Mouse (Mus musculus) olfactory bulb, adult 2 months (tissue): Measurements from ENCODE around the gene Adh4. TPM values are rescaled to one million over a fixed set of nuclear protein-coding genes. Genes with fewer than 3 reads are reported as not detected.

Source experiments
- H3K27ac ChIP-seq: fragments of 200-500 bp; 2 replicates; pipeline ENCODE4 v1.5.1; 2012; ENCODE audit warnings: low read depth, low read length; ENCODE audit not compliant: insufficient read depth
- H3K4me1 ChIP-seq: fragments of 200-500 bp; 2 replicates; pipeline ENCODE4 v1.6.1; 2012; ENCODE audit warnings: low read length; ENCODE audit not compliant: control insufficient read depth, insufficient read depth
- H3K4me3 ChIP-seq: fragments of 200-500 bp; 2 replicates; pipeline ENCODE4 v1.5.1; 2012; ENCODE audit warnings: mild to moderate bottlenecking, low read depth, low read length, moderate library complexity; ENCODE audit not compliant: insufficient read depth
- CTCF ChIP-seq: fragments of 200-500 bp; IDR thresholded peaks from 2 replicates; pipeline ENCODE4 v1.5.1; 2012; ENCODE audit warnings: low read depth, mild to moderate bottlenecking, low read length, moderate library complexity; ENCODE audit not compliant: insufficient read depth
- POLR2A ChIP-seq: fragments of 200-500 bp; IDR thresholded peaks from 2 replicates; pipeline ENCODE4 v1.6.1; 2012; ENCODE audit warnings: mild to moderate bottlenecking, low read depth, low read length, moderate library complexity; ENCODE audit not compliant: insufficient read depth
- WGBS: fragments of 180-500 bp; shearing (Covaris S2); methylation state at CpG from one replicate; pipeline ENCODE4 v1.1.7; 2018; 5-methylcytosine and 5-hydroxymethylcytosine counted together
- polyA plus RNA-seq: library from polyadenylated mRNA; stranded (reverse); fragments of >200 nt; gene quantifications from 2 replicates; pipeline ENCODE4 v1.2.4, GENCODE M21; 2012; ENCODE audit warnings: low replicate concordance; ENCODE audit not compliant: missing spikeins, insufficient read depth, insufficient read length

Adh4 gene
- polyA plus RNA-seq, 1 experiment, result not detected

DNA sequence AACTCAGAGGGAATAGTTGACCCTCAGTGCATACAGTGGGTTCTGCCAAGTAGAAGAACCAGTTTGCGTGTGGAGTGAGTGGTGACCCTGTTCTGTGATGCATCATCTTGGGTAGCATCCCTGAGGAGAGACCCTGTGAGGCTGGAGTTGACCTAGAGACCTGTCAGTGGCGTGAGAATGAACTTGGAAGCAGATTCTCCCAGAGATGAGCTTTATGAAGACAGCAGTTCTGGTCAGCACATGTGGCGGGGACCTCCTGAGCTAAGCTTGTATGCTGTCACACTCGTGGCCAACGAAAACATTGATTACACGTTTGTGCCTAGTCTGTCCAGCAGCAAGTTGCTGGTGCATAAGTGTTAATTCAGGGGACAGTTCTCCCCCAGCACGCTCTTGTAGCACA lies 9.4 kb upstream of the Adh4 start:
- no peak for TF ChIP-seq CTCF
- no peak for TF ChIP-seq POLR2A
- H3K4me1 ChIP-seq, result no peaks in the 10 kb centered on the region
- H3K4me3 ChIP-seq, result no peak overlapping the region
- no peak overlapping the region for H3K27ac ChIP-seq
- WGBS, result 85% methylated on average over 7 of the region's 7 CpGs

DNA sequence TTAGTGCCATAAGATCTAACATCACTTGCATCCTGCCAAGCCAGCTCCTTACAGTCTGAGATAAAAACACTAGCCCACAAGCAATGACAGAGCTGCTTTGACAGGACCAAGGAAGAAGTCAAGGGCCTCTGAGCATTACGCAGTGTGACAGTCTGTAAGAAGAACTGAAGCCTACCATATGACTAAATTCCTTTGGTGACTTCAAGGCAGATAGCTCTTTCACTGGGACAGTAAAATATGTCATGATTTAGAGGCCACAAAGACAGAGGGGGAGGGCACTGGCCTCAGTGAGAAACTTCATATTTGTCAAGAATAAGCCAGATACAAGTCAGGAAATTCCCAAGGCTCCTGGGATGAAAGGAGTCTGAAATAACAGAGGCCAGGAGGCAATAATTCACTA lies 7.3 kb upstream of the Adh4 start:
- TF ChIP-seq POLR2A, result no peak
- TF ChIP-seq CTCF, result no peak
- Histone ChIP-seq H3K4me1 (no peaks in the 10 kb centered on the region), H3K4me3 (no peak overlapping the region), H3K27ac (no peak overlapping the region)
- WGBS, result 100% methylated on average over 1 of the region's 1 CpGs

GRCm38 (mm10) chr3:138409585-138409984 lies 5.7 kb upstream of the Adh4 start:
- no peak for TF ChIP-seq CTCF
- TF ChIP-seq POLR2A, result no peak
- H3K4me3 ChIP-seq, result no peak overlapping the region
- no peaks in the 10 kb centered on the region for H3K4me1 ChIP-seq
- no peak overlapping the region for H3K27ac ChIP-seq
- WGBS, result 100% methylated on average over 1 of the region's 1 CpGs

GRCm38 (mm10) chr3:138410211-138410610 lies 5.1 kb upstream of the Adh4 start:
- Histone ChIP-seq H3K27ac (no peak overlapping the region), H3K4me3 (no peak overlapping the region), H3K4me1 (no peaks in the 10 kb centered on the region)
- TF ChIP-seq POLR2A, result no peak
- no peak for TF ChIP-seq CTCF
- WGBS, result 64% methylated on average over 3 of the region's 3 CpGs

- Histone ChIP-seq H3K4me3 (no peak overlapping the region), H3K27ac (no peak overlapping the region), H3K4me1 (no peaks in the 10 kb centered on the region)
- TF ChIP-seq POLR2A, result no peak
- no peak for TF ChIP-seq CTCF
- 84% methylated on average over 6 of the region's 6 CpGs for WGBS
Observed at GRCm38 (mm10) chr3:138419369-138419768, 4.1 kb downstream of the Adh4 start.

- TF ChIP-seq CTCF (no peak), POLR2A (no peak)
- no peak overlapping the region for H3K4me3 ChIP-seq
- H3K4me1 ChIP-seq, result no peaks in the 10 kb centered on the region
- no peak overlapping the region for H3K27ac ChIP-seq
- 94% methylated on average over 3 of the region's 3 CpGs for WGBS
Observed at GRCm38 (mm10) chr3:138420385-138420784, 5.1 kb downstream of the Adh4 start.

- Histone ChIP-seq H3K4me3 (no peak overlapping the region), H3K27ac (no peak overlapping the region), H3K4me1 (no peaks in the 10 kb centered on the region)
- TF ChIP-seq POLR2A (no peak), CTCF (no peak)
- 59% methylated on average over 2 of the region's 2 CpGs for WGBS
Observed at GRCm38 (mm10) chr3:138423664-138424063, 8.4 kb downstream of the Adh4 start.

- no peak overlapping the region for H3K4me3 ChIP-seq
- H3K4me1 ChIP-seq, result no peaks in the 10 kb centered on the region
- no peak for TF ChIP-seq POLR2A
- no peak for TF ChIP-seq CTCF
- H3K27ac ChIP-seq, result no peak overlapping the region
- 72% methylated on average over 4 of the region's 4 CpGs for WGBS
Observed at GRCm38 (mm10) chr3:138424247-138424646, 9.0 kb downstream of the Adh4 start.

DNA sequence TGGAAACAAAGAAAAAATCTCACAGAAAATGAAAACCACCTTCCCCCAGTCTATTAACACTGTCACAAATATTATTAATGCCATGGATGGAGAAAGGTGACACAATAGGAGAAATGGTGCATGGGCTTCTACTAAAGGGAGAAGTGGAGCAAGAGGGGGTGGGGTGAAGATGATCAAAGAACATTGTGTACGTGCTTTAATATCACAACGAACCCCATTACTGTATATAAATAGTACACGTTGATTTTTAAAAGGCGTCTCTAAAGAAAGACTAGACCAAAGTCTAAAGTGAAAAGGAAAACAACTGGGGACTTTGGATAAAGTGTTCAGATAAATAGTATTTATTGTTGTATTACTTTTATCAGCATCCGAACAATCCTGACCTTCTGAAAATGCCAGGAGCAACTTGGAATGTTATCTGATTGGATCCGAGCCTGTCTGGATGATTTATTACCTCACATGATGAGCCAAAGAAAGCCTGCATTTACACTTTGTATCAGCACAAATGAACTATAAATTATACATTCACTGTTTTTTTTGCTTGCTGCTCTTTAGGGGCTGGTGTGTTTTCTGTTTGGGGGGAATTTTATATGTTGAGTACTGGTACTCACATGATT lies 15.2 kb downstream of the Adh4 start:
- H3K4me3 ChIP-seq, result no peak overlapping the region
- no peak overlapping the region for H3K27ac ChIP-seq
- 80% methylated on average over 6 of the region's 6 CpGs for WGBS
- no peak for TF ChIP-seq POLR2A
- TF ChIP-seq CTCF, result no peak
- H3K4me1 ChIP-seq, result no peaks in the 10 kb centered on the region

DNA sequence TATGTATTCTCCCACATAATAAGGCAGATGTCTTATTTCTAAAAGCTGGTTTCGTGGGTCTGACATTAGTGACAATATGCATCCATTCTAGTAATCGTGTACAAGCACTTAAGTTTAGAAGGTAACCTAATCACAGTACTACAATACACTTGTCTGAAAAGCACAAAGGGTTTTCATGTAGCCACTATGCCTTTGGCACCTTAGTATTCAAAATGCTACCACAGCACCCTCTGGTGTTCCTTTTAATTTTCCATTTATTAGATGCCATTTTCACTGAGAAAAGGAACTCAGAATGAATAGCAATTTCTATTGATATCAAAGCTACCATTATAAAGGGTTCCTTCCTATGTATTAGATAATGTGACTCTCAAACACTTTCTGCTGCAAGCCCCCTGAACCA lies 16.6 kb downstream of the Adh4 start:
- TF ChIP-seq CTCF, result no peak
- no peak for TF ChIP-seq POLR2A
- Histone ChIP-seq H3K27ac (no peak overlapping the region), H3K4me3 (no peak overlapping the region), H3K4me1 (no peaks in the 10 kb centered on the region)
- 42% methylated on average over 2 of the region's 2 CpGs for WGBS

DNA sequence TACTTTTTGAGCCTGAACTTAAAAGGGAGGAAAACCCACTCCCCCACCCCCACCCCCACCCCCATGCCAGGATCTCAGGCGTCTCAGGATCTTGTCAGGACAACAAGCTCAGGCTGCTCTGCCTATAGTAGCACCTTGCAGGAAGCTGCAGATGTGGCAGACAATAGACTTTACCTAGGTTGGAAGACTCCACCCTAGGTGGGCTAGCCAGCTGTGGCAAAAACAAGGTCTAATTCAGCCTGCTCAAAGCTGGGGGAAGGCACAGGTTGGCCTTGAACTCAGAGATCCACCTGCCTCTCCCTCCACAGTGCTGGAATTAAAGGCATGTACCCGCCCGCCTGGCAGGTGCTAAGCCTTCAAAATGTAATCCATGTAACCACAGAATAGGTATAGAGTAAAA lies 23.4 kb downstream of the Adh4 start:
- no peaks in the 10 kb centered on the region for H3K4me1 ChIP-seq
- TF ChIP-seq POLR2A, result no peak
- TF ChIP-seq CTCF, result no peak
- 78% methylated on average over 3 of the region's 3 CpGs for WGBS

More for the DNA sequence above, 23.4 kb downstream of the Adh4 start:
- Histone ChIP-seq H3K27ac (no peak overlapping the region), H3K4me3 (no peak overlapping the region)
